Mouse (Mus musculus) B cell, adult 67 days (primary cell): ENCODE results near the gene Fam71f2. TPM values are rescaled to one million over a fixed set of nuclear protein-coding genes. Genes with fewer than 3 reads are reported as not detected.

ENCODE experiments used
- total RNA-seq, 2 experiments: library from RNA; stranded (reverse); gene quantifications; 4 replicates each; pipeline ENCODE4 v1.2.4; 2023

Gene Fam71f2
- 1 to 10 TPM in 1 of 2 experiments, not detected in 1; 1.1 TPM for total RNA-seq

DNA sequence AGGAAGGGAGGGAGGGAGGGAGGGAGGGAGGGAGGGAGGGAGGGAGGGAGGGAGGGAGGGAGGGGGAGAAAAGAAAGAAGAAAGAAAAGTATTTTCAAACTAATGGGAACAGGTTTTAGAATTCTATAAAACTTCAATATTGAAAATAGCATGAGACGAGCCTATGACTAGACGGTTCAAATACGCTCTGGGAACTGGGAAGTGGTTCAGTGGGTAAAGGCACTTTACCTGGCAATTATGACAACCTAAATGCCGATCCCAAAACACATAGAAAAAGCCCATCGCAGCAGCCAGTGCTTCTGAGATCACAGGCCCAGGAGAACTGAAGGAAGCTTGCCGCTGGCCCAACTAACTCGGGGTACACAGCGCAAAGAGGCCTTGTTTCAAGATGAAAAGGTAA, at the start of gene Fam71f2:
Gene Fam71f2 (plus strand): TSS at position 301 of the 400 bp plus-strand sequence.

DNA sequence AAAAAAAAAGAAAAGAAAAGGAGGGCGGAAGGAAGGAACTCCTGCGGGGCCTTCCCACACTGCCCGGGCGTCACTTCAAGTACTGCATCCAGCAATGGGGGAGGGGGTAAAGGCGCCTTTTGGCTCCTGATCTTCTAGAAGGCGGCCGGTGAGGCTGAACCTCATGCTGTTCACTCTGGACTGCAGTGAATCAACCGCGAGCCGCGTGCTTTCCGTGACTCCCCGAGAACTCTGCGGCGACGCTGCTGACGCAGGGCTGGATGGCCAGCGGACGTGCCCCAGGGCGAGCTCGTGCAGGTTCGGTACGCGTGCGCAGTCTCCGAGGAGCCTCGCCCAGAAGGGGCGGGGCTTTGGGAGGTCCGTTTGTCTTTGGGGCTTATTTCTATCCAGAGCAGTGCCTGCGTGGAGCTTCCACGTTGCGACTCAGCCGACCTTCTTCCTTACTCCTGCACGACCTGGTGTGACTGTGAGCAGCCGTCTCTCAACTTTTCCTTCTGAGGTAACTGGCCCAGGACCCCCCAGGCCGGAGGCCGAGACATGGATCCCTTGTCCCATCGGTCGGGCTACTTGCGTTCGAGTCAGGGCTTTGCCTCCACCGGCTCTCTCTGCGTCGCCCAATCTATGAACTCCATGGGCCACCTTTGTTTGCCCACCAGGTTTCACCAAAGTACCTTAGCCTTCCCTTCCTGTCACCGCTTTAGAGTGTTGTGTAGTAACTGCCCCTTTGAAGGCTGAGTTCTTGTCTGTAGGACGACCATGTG, 6.9 kb upstream of the Fam71f2 start, which contains the start of gene Hilpda:
Gene Hilpda (plus strand): TSS at position 177 of the 761 bp plus-strand sequence.

GRCm38 (mm10) chr6:29318879-29319278, 39.5 kb downstream of the Fam71f2 start, which contains the start of gene Fam71f1:
TSS of gene Fam71f1 (plus strand) at chr6:29319140.

Other genes starting within 250 kb of the Fam71f2 start
- not detected for gene Lep, start 219.4 kb upstream of the Fam71f2 start, total RNA-seq
- gene Rbm28, start 114.6 kb upstream of the Fam71f2 start, total RNA-seq, result 10 to 100 TPM; 84.3 to 84.6 TPM
- under 1 TPM in 1 of 2 experiments, not detected in 1; 0.26 TPM for gene Prrt4, start 100.0 kb upstream of the Fam71f2 start, total RNA-seq
- gene Impdh1, start 63.2 kb upstream of the Fam71f2 start, total RNA-seq, result 10 to 100 TPM; 69.1 to 73.9 TPM
- gene Hilpda, start 7.1 kb upstream of the Fam71f2 start, total RNA-seq, result 10 to 100 TPM; 15.4 to 18.3 TPM
- gene Fam71f1, start 39.5 kb downstream of the Fam71f2 start, total RNA-seq, result not detected
- 10 to 100 TPM; 42.9 to 52.3 TPM for gene Calu, start 68.5 kb downstream of the Fam71f2 start, total RNA-seq
- not detected for gene Opn1sw, start 108.9 kb downstream of the Fam71f2 start, total RNA-seq
- not detected for gene Ccdc136, start 116.7 kb downstream of the Fam71f2 start, total RNA-seq
- gene Flnc, start 153.7 kb downstream of the Fam71f2 start, total RNA-seq, result not detected
- gene Atp6v1f, start 188.1 kb downstream of the Fam71f2 start, total RNA-seq, result 100 to 1,000 TPM; 185 to 190 TPM
- 1 to 10 TPM; 6.1 to 8.7 TPM for gene Atp6v1fnb, start 191.8 kb downstream of the Fam71f2 start, total RNA-seq
- gene Kcp, start 228.4 kb downstream of the Fam71f2 start, total RNA-seq, result under 1 TPM in 1 of 2 experiments, not detected in 1; 0.26 TPM
- gene Irf5, start 247.0 kb downstream of the Fam71f2 start, total RNA-seq, result 100 to 1,000 TPM; 278 to 284 TPM